Mouse (Mus musculus): Measurements from ENCODE around the gene Copz2. TPM values are rescaled to one million over a fixed set of nuclear protein-coding genes. Genes with fewer than 3 reads are reported as not detected.
A peak's percentile ranks its signal among the peaks of the same experiment; 100 is the strongest.
"Not testable (repeated sequence)": the region's sequence is repeated elsewhere in the genome, so short reads cannot be mapped to it uniquely, and the experiment has no call there.

The Copz2 gene
- polyA plus RNA-seq, 1 experiment: 15.8 TPM

GRCm38 (mm10) chr11:96840290-96840689 lies 9.4 kb upstream of the Copz2 start:
- TF ChIP-seq CTCF (IDR thresholded peaks at IDR 0.05; ENCODE audit: borderline replicate concordance, extremely low read depth, insufficient read depth, insufficient read length): no peak
- no peak for TF ChIP-seq POLR2A (IDR thresholded peaks at IDR 0.05; ENCODE audit: borderline replicate concordance, extremely low read depth, insufficient read depth, insufficient read length, poor library complexity, severe bottlenecking)
- peak; percentile 23 for DNase-seq (ENCODE audit: low read depth)

DNA sequence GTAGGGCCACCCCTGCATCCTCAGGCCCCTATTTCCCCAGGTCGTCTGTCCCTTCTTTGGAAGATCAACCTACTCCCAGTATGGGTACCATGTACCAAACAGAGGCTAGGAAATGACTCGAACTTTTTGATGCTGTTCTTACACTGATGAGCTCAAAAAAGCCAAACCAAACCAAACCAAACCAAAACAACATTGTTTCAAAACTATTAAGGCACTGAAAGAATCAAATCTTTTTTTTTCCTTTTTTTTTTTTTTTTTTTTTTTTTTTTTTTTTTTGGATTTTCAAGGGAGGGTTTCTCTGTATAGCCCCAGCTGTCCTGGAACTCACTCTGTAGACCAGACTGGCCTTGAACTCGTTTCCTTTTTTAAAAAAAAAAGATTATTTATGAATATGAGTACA lies 6.0 kb upstream of the Copz2 start:
- no peak for TF ChIP-seq POLR2A (IDR thresholded peaks at IDR 0.05; ENCODE audit: borderline replicate concordance, extremely low read depth, insufficient read depth, insufficient read length, poor library complexity, severe bottlenecking)
- TF ChIP-seq CTCF (IDR thresholded peaks at IDR 0.05; ENCODE audit: borderline replicate concordance, extremely low read depth, insufficient read depth, insufficient read length): no peak
- DNase-seq (ENCODE audit: low read depth): no peak

DNA sequence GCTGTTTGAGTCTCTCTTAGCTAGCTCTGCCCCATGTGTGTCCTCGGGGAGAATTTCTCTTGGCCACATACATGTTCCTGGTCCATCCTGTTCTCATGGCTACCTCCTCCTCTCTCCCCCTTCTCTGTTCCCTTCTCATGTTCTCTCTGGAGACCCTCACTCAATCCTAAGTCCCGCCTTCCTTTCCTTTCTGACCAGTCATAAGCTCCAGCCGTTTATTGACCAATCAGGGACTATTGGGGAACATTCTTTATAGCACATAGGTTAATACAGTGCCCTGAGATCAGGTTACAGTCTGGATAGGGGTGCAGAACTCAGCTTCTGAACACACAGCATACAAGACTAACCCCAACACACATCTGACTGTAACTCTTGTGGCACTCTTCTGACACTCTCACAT lies 2.4 kb upstream of the Copz2 start:
- no peak for DNase-seq (ENCODE audit: low read depth)
- TF ChIP-seq POLR2A (IDR thresholded peaks at IDR 0.05; ENCODE audit: borderline replicate concordance, extremely low read depth, insufficient read depth, insufficient read length, poor library complexity, severe bottlenecking) (no peak), CTCF (IDR thresholded peaks at IDR 0.05; ENCODE audit: borderline replicate concordance, extremely low read depth, insufficient read depth, insufficient read length) (no peak)

DNA sequence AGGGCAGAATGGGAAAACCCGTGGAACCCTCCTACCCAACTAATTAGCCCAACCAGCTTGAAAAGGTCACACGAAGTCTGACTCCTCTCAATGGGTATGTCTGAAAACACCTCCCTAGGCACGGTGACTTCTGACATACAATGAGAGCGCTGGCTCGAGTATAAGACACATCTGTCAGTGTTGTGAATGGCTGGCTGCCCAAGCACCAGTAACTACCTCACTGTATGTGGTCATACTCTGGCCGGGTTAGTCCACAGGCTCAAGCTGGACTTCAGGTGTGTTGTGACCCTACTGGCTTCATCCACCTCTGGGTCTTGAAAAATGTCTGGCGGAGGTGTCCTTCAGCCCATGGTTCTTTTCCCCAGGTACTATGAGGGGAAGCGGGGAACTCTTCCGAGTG lies 976 bp upstream of the Copz2 start:
- TF ChIP-seq POLR2A (IDR thresholded peaks at IDR 0.05; ENCODE audit: borderline replicate concordance, extremely low read depth, insufficient read depth, insufficient read length, poor library complexity, severe bottlenecking): no peak
- TF ChIP-seq CTCF (IDR thresholded peaks at IDR 0.05; ENCODE audit: borderline replicate concordance, extremely low read depth, insufficient read depth, insufficient read length): no peak

GRCm38 (mm10) chr11:96849145-96849544 lies 525 bp upstream of the Copz2 start:
- DNase-seq (ENCODE audit: low read depth): not testable (repeated sequence)

More for the DNA sequence above, 976 bp upstream of the Copz2 start:
- no peak for DNase-seq (ENCODE audit: low read depth)

GRCm38 (mm10) chr11:96857446-96857845 lies 7.8 kb downstream of the Copz2 start:
- TF ChIP-seq POLR2A (IDR thresholded peaks at IDR 0.05; ENCODE audit: borderline replicate concordance, extremely low read depth, insufficient read depth, insufficient read length, poor library complexity, severe bottlenecking): no peak
- no peak for TF ChIP-seq CTCF (IDR thresholded peaks at IDR 0.05; ENCODE audit: borderline replicate concordance, extremely low read depth, insufficient read depth, insufficient read length)
- DNase-seq (ENCODE audit: low read depth): no peak

DNA sequence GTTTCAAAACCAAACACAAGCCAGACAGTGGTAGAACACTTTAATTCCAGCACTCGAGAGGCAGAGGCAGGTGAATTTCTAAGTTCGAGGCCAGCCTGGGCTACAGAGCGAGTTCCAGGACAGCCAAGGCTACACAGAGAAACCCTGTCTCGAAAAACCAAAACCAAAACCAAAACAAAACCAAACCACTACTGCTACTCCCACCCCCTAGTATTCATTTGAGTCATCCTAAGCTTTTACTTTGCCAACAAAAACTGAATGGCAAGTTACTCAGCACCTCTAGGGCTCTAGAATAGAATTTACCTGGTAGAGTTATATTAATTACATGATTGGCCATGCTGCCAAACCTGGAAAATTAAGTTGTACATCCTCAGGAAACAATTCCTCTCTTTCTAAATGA lies 10.0 kb downstream of the Copz2 start:
- DNase-seq (ENCODE audit: low read depth): no peak
- TF ChIP-seq CTCF (IDR thresholded peaks at IDR 0.05; ENCODE audit: borderline replicate concordance, extremely low read depth, insufficient read depth, insufficient read length) (no peak), POLR2A (IDR thresholded peaks at IDR 0.05; ENCODE audit: borderline replicate concordance, extremely low read depth, insufficient read depth, insufficient read length, poor library complexity, severe bottlenecking) (no peak)

DNA sequence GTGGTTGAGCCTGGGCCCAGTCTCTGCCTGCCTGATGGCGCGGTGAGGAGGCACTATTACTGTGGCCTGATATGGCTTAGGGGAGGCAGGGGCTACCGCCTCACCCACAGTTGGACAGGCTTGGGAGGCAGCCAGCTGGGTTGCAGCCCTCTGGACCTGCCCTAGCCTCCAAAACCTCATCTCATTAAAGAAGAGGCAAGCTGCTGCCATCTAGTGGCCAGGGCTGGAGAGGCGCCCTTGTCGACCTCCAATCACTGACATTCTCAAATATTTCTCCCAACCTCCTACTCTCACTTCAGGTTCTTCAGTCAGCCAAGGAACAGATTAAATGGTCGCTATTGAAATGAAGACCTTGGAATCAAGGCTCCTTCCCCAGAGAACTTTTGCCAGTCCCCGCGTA lies 10.9 kb downstream of the Copz2 start:
- peak; percentile 83 for DNase-seq (ENCODE audit: low read depth)
- TF ChIP-seq POLR2A (IDR thresholded peaks at IDR 0.05; ENCODE audit: borderline replicate concordance, extremely low read depth, insufficient read depth, insufficient read length, poor library complexity, severe bottlenecking): no peak
- TF ChIP-seq CTCF (IDR thresholded peaks at IDR 0.05; ENCODE audit: borderline replicate concordance, extremely low read depth, insufficient read depth, insufficient read length): peak; percentile 96

DNA sequence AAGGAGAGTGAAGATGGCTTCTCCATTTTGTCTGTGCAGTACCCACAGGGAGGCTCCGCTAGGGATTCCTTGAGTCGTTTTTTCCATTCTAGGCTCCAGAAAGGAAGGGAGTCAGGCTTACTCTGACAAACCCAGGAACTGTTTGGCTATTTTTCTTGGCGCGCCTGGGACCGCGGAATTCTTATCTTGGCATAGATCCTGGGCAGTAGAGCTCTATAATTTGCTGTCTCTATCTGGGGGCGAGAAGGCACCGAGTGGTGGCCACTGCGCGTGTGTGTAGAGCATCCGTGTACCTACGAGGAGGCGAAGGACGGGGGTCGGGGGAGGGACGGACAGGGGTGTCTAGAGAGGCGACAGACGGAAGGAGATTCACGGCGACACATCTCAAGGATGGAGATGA lies 11.8 kb downstream of the Copz2 start:
- TF ChIP-seq CTCF (IDR thresholded peaks at IDR 0.05; ENCODE audit: borderline replicate concordance, extremely low read depth, insufficient read depth, insufficient read length): no peak
- no peak for TF ChIP-seq POLR2A (IDR thresholded peaks at IDR 0.05; ENCODE audit: borderline replicate concordance, extremely low read depth, insufficient read depth, insufficient read length, poor library complexity, severe bottlenecking)
- DNase-seq (ENCODE audit: low read depth): peak; percentile 39

DNA sequence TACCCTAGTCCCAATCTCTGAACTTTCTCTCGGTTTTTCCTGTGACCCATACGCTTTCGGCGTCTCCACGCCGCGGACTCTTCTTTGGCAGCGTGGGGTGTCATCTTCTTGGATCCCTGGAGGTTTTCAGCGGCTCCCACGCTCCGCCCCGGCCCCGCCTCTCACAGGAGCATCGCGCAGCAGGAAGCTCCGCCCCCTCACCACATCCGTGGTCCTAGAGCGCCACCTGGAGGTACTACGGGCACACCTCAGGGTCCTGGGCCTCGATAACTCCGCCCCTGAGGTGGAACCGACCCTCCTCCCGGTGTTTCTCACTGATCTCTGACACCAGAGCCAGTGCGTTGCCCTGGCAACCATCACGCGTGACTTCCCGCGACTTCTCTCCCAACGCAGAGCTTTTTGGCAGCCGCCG lies 12.2 kb downstream of the Copz2 start:
- TF ChIP-seq POLR2A (IDR thresholded peaks at IDR 0.05; ENCODE audit: borderline replicate concordance, extremely low read depth, insufficient read depth, insufficient read length, poor library complexity, severe bottlenecking) (no peak), CTCF (IDR thresholded peaks at IDR 0.05; ENCODE audit: borderline replicate concordance, extremely low read depth, insufficient read depth, insufficient read length) (peak; percentile 98)
- peak; percentile 96 for DNase-seq (ENCODE audit: low read depth)

GRCm38 (mm10) chr11:96862534-96862933 lies 12.9 kb downstream of the Copz2 start:
- TF ChIP-seq CTCF (IDR thresholded peaks at IDR 0.05; ENCODE audit: borderline replicate concordance, extremely low read depth, insufficient read depth, insufficient read length) (no peak), POLR2A (IDR thresholded peaks at IDR 0.05; ENCODE audit: borderline replicate concordance, extremely low read depth, insufficient read depth, insufficient read length, poor library complexity, severe bottlenecking) (no peak)
- DNase-seq (ENCODE audit: low read depth): no peak

GRCm38 (mm10) chr11:96863206-96863995 lies 13.7 kb downstream of the Copz2 start:
- DNase-seq (ENCODE audit: low read depth): peak; percentile 93
- no peak for TF ChIP-seq CTCF (IDR thresholded peaks at IDR 0.05; ENCODE audit: borderline replicate concordance, extremely low read depth, insufficient read depth, insufficient read length)
- no peak for TF ChIP-seq POLR2A (IDR thresholded peaks at IDR 0.05; ENCODE audit: borderline replicate concordance, extremely low read depth, insufficient read depth, insufficient read length, poor library complexity, severe bottlenecking)

Measured in brain, embryonic 14.5 days (tissue).